Mouse (Mus musculus): ENCODE measurements around the gene Slc22a14.

DNA sequence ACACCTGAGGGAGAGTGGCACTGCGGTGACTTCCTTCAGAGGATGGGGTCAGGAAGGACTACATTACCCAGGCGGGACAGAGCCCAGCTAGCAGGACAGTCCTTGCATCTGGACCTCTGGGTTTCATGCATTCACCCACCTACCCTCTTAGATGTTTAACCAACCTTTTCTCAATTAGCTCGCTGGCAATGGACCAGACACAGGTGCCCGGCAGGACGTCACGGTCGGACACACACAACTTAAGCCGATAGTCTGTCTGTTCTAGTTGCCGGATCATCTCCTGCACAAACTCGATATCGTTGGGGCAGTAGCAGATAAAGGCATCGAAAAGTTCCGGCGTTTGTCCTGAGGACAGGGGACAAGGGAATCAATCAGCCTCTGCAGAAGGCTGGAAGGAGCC, 27.5 kb downstream of the Slc22a14 start:
- TF ChIP-seq CTCF (IDR thresholded peaks at IDR 0.05; ENCODE audit: insufficient read depth, low read depth, low read length) (no peak), POLR2A (IDR thresholded peaks at IDR 0.05; ENCODE audit: insufficient read depth, low read depth, low read length) (no peak)
